Mouse (Mus musculus) liver, embryonic 12.5 days (tissue): ENCODE results near the gene Zfp661. TPM values are rescaled to one million over a fixed set of nuclear protein-coding genes. Genes with fewer than 3 reads are reported as not detected.

ENCODE experiments used
- polyA plus RNA-seq: library from polyadenylated mRNA; unstranded; fragments of >200 nt; fragmentation: Nextera tagmentation; extraction: Ambion mirVana; gene quantifications from 2 replicates; pipeline ENCODE4 v1.2.1, GENCODE M21; 2016

Gene Zfp661
- polyA plus RNA-seq, 1 experiment from 2014 or later = 2.0 TPM

Other genes starting within 250 kb of the Zfp661 start
- gene Astl, start 248.5 kb downstream of the Zfp661 start, polyA plus RNA-seq = not detected in 2 replicates
- 38.3 and 42.5 TPM in 2 replicates for gene Adra2b, start 223.9 kb downstream of the Zfp661 start, polyA plus RNA-seq
- gene Gpat2, start 161.9 kb downstream of the Zfp661 start, polyA plus RNA-seq = 0.37 and 0.49 TPM in 2 replicates
- gene Fahd2a, start 142.5 kb downstream of the Zfp661 start, polyA plus RNA-seq = 17.2 and 17.5 TPM in 2 replicates
- gene Kcnip3, start 65.0 kb downstream of the Zfp661 start, polyA plus RNA-seq = 0.70 and 0.72 TPM in 2 replicates
- not detected in 2 replicates for gene Prom2, start 45.6 kb downstream of the Zfp661 start, polyA plus RNA-seq
- 132 and 134 TPM in 2 replicates for gene Mrps5, start 128 bp upstream of the Zfp661 start, polyA plus RNA-seq
- gene Mal, start 69.6 kb upstream of the Zfp661 start, polyA plus RNA-seq = not detected in 2 replicates
- 0.19 TPM in 1 of 2 replicates, not detected in the other for gene Mall, start 142.8 kb upstream of the Zfp661 start, polyA plus RNA-seq
- gene Nphp1, start 201.8 kb upstream of the Zfp661 start, polyA plus RNA-seq = 10.8 and 11.2 TPM in 2 replicates
- 28.6 and 31.1 TPM in 2 replicates for gene Mtln, start 205.4 kb upstream of the Zfp661 start, polyA plus RNA-seq
- 53.1 and 55.3 TPM in 2 replicates for gene Bub1, start 244.8 kb upstream of the Zfp661 start, polyA plus RNA-seq